Mouse (Mus musculus) midbrain, postnatal 0 days (tissue): ENCODE results near the gene Hoxd11. TPM values are rescaled to one million over a fixed set of nuclear protein-coding genes. Genes with fewer than 3 reads are reported as not detected.
A peak's percentile ranks its signal among the peaks of the same experiment; 100 is the strongest.

Experiments
- ATAC-seq: fragments of 200-750 bp; cut with Nextera tagmentation; 2 replicates; pipeline ENCODE4 v1.8.0; 2017; ENCODE audit warnings: moderate number of reproducible peaks, mild to moderate bottlenecking, moderate TSS enrichment, moderate library complexity; ENCODE audit not compliant: low FRiP score
- DNase-seq: peaks from one replicate; pipeline ENCODE4 v3.0.0-alpha.2; 2015; ENCODE audit warnings: low spot score
- H3K27ac ChIP-seq: fragments of 300-500 bp; sonication (generic); 2 replicates; pipeline ENCODE4 v1.5.1; 2014; ENCODE audit warnings: low read depth, mild to moderate bottlenecking, low read length, mixed read lengths
- H3K27me3 ChIP-seq: fragments of 300-500 bp; sonication (generic); 2 replicates; pipeline ENCODE4 v1.6.1; 2014; ENCODE audit warnings: low read length, control low read depth, mixed read lengths; ENCODE audit not compliant: insufficient read depth
- H3K36me3 ChIP-seq: fragments of 300-500 bp; sonication (generic); 2 replicates; pipeline ENCODE4 v1.6.1; 2014; ENCODE audit warnings: low read length, control low read depth, mixed read lengths; ENCODE audit not compliant: insufficient read depth
- H3K4me1 ChIP-seq: fragments of 300-500 bp; sonication (generic); 2 replicates; pipeline ENCODE4 v1.6.1; 2014; ENCODE audit warnings: mild to moderate bottlenecking, control low read depth, antibody characterized with exemption, low read length, mixed read lengths; ENCODE audit not compliant: insufficient read depth
- H3K4me2 ChIP-seq: fragments of 300-500 bp; sonication (generic); 2 replicates; pipeline ENCODE4 v1.6.1; 2014; ENCODE audit warnings: low read depth, mild to moderate bottlenecking, low read length, mixed read lengths; ENCODE audit not compliant: poor library complexity, severe bottlenecking
- H3K4me3 ChIP-seq: fragments of 300-500 bp; sonication (generic); 2 replicates; pipeline ENCODE4 v1.5.1; 2014; ENCODE audit warnings: low read depth, mild to moderate bottlenecking, low read length, moderate library complexity
- H3K9ac ChIP-seq: fragments of 300-500 bp; sonication (generic); replicated peaks from 2 replicates; pipeline ENCODE4 v1.6.1; 2014; ENCODE audit warnings: mild to moderate bottlenecking, low read length, moderate library complexity, mixed read lengths; ENCODE audit not compliant: poor library complexity, severe bottlenecking
- H3K9me3 ChIP-seq: fragments of 300-500 bp; sonication (generic); 2 replicates; pipeline ENCODE4 v1.6.1; 2016; ENCODE audit warnings: low read length, control low read depth
- CTCF ChIP-seq: IDR thresholded peaks from 2 replicates; pipeline ENCODE4 v1.5.1; 2016; ENCODE audit warnings: antibody characterized with exemption, mild to moderate bottlenecking
- WGBS: fragments of 180-500 bp; shearing (Covaris S2); extraction: QIAGEN DNeasy Blood & Tissue Kit; methylation state at CpG from one replicate; pipeline ENCODE4 v1.1.7; 2014; 5-methylcytosine and 5-hydroxymethylcytosine counted together
- polyA plus RNA-seq: library from polyadenylated mRNA; unstranded; fragments of >200 nt; fragmentation: Nextera tagmentation; extraction: Ambion mirVana; gene quantifications from 2 replicates; pipeline ENCODE4 v1.2.1, GENCODE M21; 2015
- total RNA-seq: library from RNA; depleted of rRNA; stranded (reverse); fragments of >200 nt; gene quantifications from 2 replicates; pipeline ENCODE4 v1.2.3, GENCODE M21; 2014

The Hoxd11 gene
- total and polyA plus RNA-seq, 2 experiments from 2014 or later: not detected

GRCm38 (mm10) chr2:74668370-74669229 lies 10.8 kb upstream of the Hoxd11 start:
- H3K9ac ChIP-seq: no peak overlapping the region

GRCm38 (mm10) chr2:74669230-74669578 lies 10.2 kb upstream of the Hoxd11 start:
- 0% methylated on average over 3 of the region's 3 CpGs for WGBS
- no peak for DNase-seq
- no peak overlapping the region for H3K4me2 ChIP-seq

More at GRCm38 (mm10) chr2:74668370-74669229, 10.8 kb upstream of the Hoxd11 start:
- Histone ChIP-seq H3K4me2 (peak overlapping the region; percentile 26), H3K36me3 (no peaks in the 10 kb centered on the region), H3K27ac (no peak overlapping the region), H3K4me1 (peaks cover 3% of the 10 kb centered on the region; the same call in 1 of the 2 replicates), H3K27me3 (peaks cover 88% of the 10 kb centered on the region), H3K4me3 (peak overlapping the region; percentile 9; the same call in 1 of the 2 replicates), H3K9me3 (no peaks in the 10 kb centered on the region)
- ATAC-seq: no peak
- no peak for TF ChIP-seq CTCF
- no peak for DNase-seq
- WGBS: under 1% methylated on average over 71 of the region's 74 CpGs

GRCm38 (mm10) chr2:74669650-74670235 lies 9.6 kb upstream of the Hoxd11 start:
- no peak overlapping the region for H3K4me2 ChIP-seq
- 3% methylated on average over 14 of the region's 14 CpGs for WGBS

More at GRCm38 (mm10) chr2:74669230-74669578, 10.2 kb upstream of the Hoxd11 start:
- Histone ChIP-seq H3K9me3 (no peaks in the 10 kb centered on the region), H3K9ac (no peak overlapping the region), H3K36me3 (no peaks in the 10 kb centered on the region), H3K4me3 (no peak overlapping the region), H3K4me1 (peaks cover 3% of the 10 kb centered on the region; the same call in 1 of the 2 replicates), H3K27me3 (peaks cover 88% of the 10 kb centered on the region), H3K27ac (no peak overlapping the region)
- no peak for ATAC-seq
- no peak for TF ChIP-seq CTCF

GRCm38 (mm10) chr2:74670632-74671188 lies 8.6 kb upstream of the Hoxd11 start:
- no peak for TF ChIP-seq CTCF
- Histone ChIP-seq H3K36me3 (no peaks in the 10 kb centered on the region), H3K27me3 (peaks cover 88% of the 10 kb centered on the region), H3K9me3 (no peaks in the 10 kb centered on the region), H3K9ac (no peak overlapping the region), H3K4me2 (no peak overlapping the region), H3K27ac (no peak overlapping the region), H3K4me3 (no peak overlapping the region), H3K4me1 (peaks cover 3% of the 10 kb centered on the region; the same call in 1 of the 2 replicates)
- 5% methylated on average over 3 of the region's 3 CpGs for WGBS
- DNase-seq (no peak), ATAC-seq (no peak)

More at GRCm38 (mm10) chr2:74669650-74670235, 9.6 kb upstream of the Hoxd11 start:
- Histone ChIP-seq H3K4me3 (no peak overlapping the region), H3K27me3 (peaks cover 88% of the 10 kb centered on the region), H3K9ac (no peak overlapping the region), H3K36me3 (no peaks in the 10 kb centered on the region), H3K4me1 (peaks cover 3% of the 10 kb centered on the region; the same call in 1 of the 2 replicates), H3K9me3 (no peaks in the 10 kb centered on the region), H3K27ac (no peak overlapping the region)
- DNase-seq (no peak), ATAC-seq (no peak)
- TF ChIP-seq CTCF: no peak

GRCm38 (mm10) chr2:74671847-74672246 lies 7.5 kb upstream of the Hoxd11 start:
- Histone ChIP-seq H3K27ac (no peak overlapping the region), H3K36me3 (no peaks in the 10 kb centered on the region), H3K4me3 (no peak overlapping the region), H3K4me1 (peaks cover 3% of the 10 kb centered on the region; the same call in 1 of the 2 replicates), H3K9me3 (no peaks in the 10 kb centered on the region), H3K27me3 (peaks cover 90% of the 10 kb centered on the region), H3K4me2 (no peak overlapping the region), H3K9ac (no peak overlapping the region)
- WGBS: 11% methylated on average over 5 of the region's 5 CpGs
- DNase-seq (no peak), ATAC-seq (no peak)
- no peak for TF ChIP-seq CTCF
